Mouse (Mus musculus): Measurements from ENCODE around the gene Ripor1.

Gene Ripor1

GRCm38 (mm10) chr8:105605491-105606188 lies 585 bp downstream of the Ripor1 start:
- DNase-seq (ENCODE audit: extremely low spot score, low spot score) = peak; percentile 69

- DNase-seq (ENCODE audit: extremely low spot score, low spot score) = peak; percentile 83
Measured at GRCm38 (mm10) chr8:105606189-105607023, 1.4 kb downstream of the Ripor1 start.

GRCm38 (mm10) chr8:105607062-105607461 lies 2.0 kb downstream of the Ripor1 start:
- DNase-seq (ENCODE audit: extremely low spot score, low spot score) = no peak

- DNase-seq (ENCODE audit: extremely low spot score, low spot score) = no peak
Measured at GRCm38 (mm10) chr8:105607684-105608083, 2.6 kb downstream of the Ripor1 start.

GRCm38 (mm10) chr8:105609355-105609754 lies 4.3 kb downstream of the Ripor1 start:
- no peak for DNase-seq (ENCODE audit: extremely low spot score, low spot score)

GRCm38 (mm10) chr8:105609771-105610170 lies 4.7 kb downstream of the Ripor1 start:
- no peak for DNase-seq (ENCODE audit: extremely low spot score, low spot score)

- DNase-seq (ENCODE audit: extremely low spot score, low spot score) = no peak
Measured at GRCm38 (mm10) chr8:105611836-105612235, 6.8 kb downstream of the Ripor1 start.

GRCm38 (mm10) chr8:105613037-105613436 lies 8.0 kb downstream of the Ripor1 start:
- DNase-seq (ENCODE audit: extremely low spot score, low spot score) = peak; percentile 29

- peak; percentile 54 for DNase-seq (ENCODE audit: extremely low spot score, low spot score)
Measured at GRCm38 (mm10) chr8:105613830-105614511, 8.9 kb downstream of the Ripor1 start.

GRCm38 (mm10) chr8:105615942-105616341 lies 10.9 kb downstream of the Ripor1 start:
- DNase-seq (ENCODE audit: extremely low spot score, low spot score) = no peak

GRCm38 (mm10) chr8:105617451-105618278 lies 12.6 kb downstream of the Ripor1 start:
- no peak for DNase-seq (ENCODE audit: extremely low spot score, low spot score)

GRCm38 (mm10) chr8:105618279-105618634 lies 13.2 kb downstream of the Ripor1 start:
- DNase-seq (ENCODE audit: extremely low spot score, low spot score) = no peak

GRCm38 (mm10) chr8:105618892-105619591 lies 14.0 kb downstream of the Ripor1 start:
- no peak for DNase-seq (ENCODE audit: extremely low spot score, low spot score)

- DNase-seq (ENCODE audit: extremely low spot score, low spot score) = no peak
Measured at GRCm38 (mm10) chr8:105620211-105620610, 15.2 kb downstream of the Ripor1 start.

- DNase-seq (ENCODE audit: extremely low spot score, low spot score) = no peak
Measured at GRCm38 (mm10) chr8:105620946-105621720, 16.1 kb downstream of the Ripor1 start.

- DNase-seq (ENCODE audit: extremely low spot score, low spot score) = no peak
Measured at GRCm38 (mm10) chr8:105621841-105622240, 16.8 kb downstream of the Ripor1 start.

GRCm38 (mm10) chr8:105622421-105622920 lies 17.4 kb downstream of the Ripor1 start:
- DNase-seq (ENCODE audit: extremely low spot score, low spot score) = peak; percentile 97

- no peak for DNase-seq (ENCODE audit: extremely low spot score, low spot score)
Measured at GRCm38 (mm10) chr8:105623118-105623517, 18.1 kb downstream of the Ripor1 start.

- DNase-seq (ENCODE audit: extremely low spot score, low spot score) = no peak
Measured at GRCm38 (mm10) chr8:105623679-105624245, 18.7 kb downstream of the Ripor1 start.
